Mouse (Mus musculus) right cerebral cortex, adult 18-20 months (tissue): ENCODE measurements around the gene Olfr869.

Source experiments
- DNase-seq: peaks from one replicate; pipeline ENCODE4 v3.0.0; 2022; ENCODE audit warnings: mixed read lengths

Olfr869 gene

GRCm38 (mm10) chr9:20128709-20129108 is at the start of gene Olfr869:
Gene Olfr869, plus strand, starts transcription at chr9:20129009.
- no peak for DNase-seq

GRCm38 (mm10) chr9:20098326-20098725 is 30.5 kb upstream of the Olfr869 start, which contains the start of gene Olfr868:
Gene Olfr868, plus strand, starts transcription at chr9:20098626.
- no peak for DNase-seq

GRCm38 (mm10) chr9:20149706-20150105 is 20.9 kb downstream of the Olfr869 start:
- no peak for DNase-seq

GRCm38 (mm10) chr9:20173957-20174356 is 45.1 kb downstream of the Olfr869 start, which contains the start of gene Olfr870:
Gene Olfr870, minus strand, starts transcription at chr9:20174057.
- no peak for DNase-seq

- DNase-seq = no peak
These were observed 50.7 kb downstream of the Olfr869 start for GRCm38 (mm10) chr9:20179463-20179862.
